Mouse (Mus musculus): ENCODE measurements around the gene Atp6v1g2.

The Atp6v1g2 gene

DNA sequence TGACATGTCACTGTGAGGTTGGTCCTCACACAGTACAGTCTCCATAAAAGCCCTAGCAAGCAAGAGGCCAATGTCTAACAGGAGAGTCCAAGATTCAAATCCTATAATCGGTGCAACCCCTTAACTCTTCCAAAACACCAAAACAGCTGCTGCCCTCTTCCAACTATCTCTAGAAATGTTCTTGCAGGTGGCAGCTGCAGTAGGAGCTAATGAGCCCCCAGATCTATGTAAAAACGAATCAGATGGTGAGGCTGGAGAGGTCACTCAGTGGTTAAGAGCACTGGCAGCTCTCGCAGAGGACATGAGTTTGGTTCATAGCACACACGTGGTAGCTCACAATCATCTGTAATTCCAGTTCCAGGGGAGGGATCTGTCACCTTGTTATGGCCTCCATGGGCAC is 22.2 kb downstream of the Atp6v1g2 start:
- DNase-seq: peak in 1 of 2 experiments; percentile 22

DNA sequence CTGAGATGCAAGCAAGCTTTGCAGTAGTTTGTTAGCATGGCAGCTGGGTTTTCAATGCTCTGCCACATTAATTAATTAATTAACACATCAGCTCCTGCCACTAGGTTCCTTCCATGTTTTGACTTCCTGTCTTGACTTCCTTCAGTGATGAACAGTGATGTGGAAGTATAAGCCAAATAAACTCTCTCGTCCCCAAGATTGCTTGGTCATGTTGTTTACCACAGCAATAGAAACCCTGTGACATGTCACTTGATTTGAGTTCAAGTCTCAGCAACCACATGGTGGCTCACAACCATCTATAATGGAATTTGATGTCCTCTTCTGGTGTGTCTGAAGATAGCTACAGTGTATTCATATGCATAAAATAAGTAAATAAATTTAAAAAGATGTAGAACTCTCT is 23.9 kb downstream of the Atp6v1g2 start:
- DNase-seq: no peak

DNA sequence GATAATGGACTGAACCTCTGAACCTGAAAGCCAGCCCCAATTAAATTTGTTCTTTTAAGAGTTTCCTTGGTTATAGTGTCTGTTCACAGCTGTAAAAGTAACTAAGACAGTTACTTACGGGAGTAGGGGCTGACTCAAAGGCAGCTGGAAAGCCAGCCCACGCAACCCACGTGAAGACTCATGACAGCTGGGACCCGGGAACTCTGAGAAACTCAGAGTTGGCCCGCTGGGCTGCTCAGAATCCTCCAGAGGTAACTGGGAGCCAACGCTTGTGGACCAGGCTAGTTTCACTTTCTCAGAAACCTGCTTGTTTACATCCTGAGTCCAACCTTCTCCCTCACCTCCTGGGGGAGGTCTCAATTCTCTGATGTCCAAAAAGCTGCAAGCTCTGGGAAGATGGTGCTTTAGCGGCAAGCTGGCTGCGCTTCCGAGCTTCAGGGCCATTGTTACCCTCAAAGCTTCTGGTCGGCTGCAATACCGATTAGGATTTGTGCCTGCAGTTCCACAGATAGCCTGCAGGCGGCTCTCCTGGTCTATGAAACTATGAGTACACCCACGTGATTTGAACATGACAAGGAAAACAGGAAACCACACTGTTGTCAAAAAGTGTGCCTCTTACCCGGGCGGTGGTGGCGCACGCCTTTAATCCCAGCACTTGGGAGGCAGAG is 24.5 kb downstream of the Atp6v1g2 start:
- peak; percentile 95 to 98 for DNase-seq

DNA sequence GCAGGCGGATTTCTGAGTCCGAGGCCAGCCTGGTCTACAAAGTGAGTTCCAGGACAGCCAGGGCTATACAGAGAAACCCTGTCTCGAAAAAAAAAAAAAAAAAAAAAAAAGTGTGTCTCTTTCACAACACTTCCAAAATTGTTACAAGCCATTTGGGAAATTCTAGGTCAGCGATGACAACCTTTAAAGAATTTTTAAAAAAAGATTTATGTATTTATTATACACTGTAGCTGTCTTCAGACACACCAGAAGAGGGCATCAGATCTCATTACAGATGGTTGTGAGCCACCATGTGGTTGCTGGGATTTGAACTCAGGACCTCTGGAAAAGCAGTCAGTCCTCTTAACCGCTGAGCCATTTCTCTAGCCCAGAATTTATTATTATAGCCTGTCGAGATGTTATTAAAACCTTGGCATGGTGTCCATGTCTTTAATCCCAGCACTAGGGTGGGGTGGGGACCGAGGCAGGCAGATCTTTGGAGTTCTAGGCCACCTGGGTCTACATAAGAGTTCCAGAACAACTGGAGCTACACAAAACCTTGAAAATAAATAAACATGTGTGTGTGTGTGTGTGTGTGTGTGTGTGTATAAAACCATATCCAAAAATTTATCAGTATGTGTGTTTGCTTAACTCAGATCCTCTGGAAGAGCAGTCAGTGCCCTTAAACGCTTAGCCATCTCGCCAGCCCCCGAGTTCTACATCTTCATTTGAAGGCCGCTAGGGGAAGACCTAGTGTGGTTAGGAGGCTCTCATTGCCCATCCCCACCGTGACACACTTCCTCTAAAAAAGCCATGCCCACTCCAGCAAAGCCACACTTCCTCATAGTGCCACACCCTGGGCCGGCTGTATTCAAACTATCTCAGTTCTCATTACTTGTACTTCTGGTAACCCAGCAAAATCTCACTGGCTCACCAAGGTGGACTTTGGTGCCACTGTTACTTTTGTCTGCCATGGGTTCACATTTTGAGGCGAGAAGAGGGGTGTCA is 25.3 kb downstream of the Atp6v1g2 start:
- DNase-seq: peak; percentile 54 to 75

DNA sequence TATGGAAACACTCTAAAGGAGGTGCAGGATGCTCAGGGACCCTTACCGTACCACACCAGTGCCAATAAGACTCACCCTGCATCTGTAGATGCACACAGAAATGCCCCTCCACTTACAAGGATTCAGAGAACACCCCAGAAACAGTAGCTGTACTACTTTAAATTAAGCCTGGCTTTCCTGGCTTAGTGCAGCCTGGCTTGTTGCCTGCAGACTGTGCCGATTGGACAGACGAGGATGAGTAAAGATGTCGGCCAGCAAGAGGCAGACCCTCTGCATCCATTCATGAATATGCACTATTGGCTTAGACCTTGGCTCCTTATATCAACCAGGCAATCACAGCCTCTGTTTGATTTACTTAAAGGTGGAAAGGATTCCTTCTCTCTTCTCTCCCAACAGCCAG is 26.2 kb downstream of the Atp6v1g2 start:
- DNase-seq: no peak

DNA sequence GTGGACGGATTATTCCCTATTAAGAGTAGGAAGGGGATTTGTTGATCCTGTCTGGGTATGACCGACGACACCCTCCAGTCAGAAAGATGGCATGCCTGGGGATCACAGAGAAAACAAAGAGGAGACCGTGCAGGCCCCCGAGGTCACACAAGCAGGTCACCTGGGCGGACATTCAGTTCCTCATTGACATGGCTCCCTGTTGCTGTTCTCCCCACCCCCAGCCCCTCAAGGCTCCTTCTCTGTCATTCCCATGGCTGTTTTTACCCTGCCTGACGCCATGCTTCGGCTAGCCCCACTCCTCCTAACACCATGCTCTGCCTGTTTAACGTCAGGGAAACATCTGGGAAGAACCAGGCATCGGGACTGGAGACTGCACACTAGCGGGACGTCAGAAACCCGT is 28.2 kb downstream of the Atp6v1g2 start:
- DNase-seq: no peak

DNA sequence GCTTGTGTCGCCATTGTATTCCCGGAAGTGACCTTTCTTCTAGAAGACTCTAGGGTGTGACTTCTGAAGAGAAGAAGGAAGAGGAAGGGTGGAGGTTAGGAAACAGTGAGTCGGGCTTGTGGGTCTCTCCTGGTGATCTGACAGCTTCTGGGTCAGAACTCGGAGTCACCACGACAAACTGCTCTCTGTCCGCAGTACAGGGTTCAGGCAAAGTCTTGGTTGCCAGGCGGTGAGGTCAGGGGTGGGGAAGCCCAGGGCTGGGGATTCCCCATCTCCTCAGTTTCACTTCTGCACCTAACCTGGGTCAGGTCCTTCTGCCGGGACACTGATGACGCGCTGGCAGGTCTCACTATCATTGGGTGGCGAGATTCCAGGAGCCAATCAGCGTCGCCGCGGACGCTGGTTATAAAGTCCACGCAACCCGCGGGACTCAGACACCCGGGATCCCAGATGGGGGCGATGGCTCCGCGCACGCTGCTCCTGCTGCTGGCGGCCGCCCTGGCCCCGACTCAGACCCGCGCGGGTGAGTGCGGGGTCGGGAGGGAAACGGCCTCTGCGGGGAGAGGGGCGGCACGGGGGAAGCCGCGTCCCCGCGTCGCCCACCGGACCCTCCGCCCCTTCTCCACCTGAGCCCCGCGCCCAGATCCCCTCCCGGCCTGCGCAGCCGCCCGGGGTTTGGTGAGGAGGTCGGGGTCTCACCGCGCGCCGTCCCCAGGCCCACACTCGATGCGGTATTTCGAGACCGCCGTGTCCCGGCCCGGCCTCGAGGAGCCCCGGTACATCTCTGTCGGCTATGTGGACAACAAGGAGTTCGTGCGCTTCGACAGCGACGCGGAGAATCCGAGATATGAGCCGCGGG is 29.4 kb downstream of the Atp6v1g2 start, which contains the start of gene H2-D1:
TSS of gene H2-D1 (plus strand) at position 67 of the 859 bp plus-strand sequence.
- DNase-seq: peak; percentile 98 to 99

DNA sequence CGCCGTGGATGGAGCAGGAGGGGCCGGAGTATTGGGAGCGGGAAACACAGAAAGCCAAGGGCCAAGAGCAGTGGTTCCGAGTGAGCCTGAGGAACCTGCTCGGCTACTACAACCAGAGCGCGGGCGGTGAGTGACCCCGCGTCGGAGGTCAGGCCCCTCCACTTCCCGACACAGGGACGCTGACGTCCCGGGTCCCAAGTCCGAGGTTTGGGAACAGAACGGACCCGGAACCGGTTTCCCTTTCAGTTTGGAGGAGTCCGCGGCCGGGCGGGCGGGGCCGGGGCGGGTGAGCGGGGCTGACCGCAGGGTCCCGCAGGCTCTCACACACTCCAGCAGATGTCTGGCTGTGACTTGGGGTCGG is 30.0 kb downstream of the Atp6v1g2 start:
- peak; percentile 52 to 71 for DNase-seq

DNA sequence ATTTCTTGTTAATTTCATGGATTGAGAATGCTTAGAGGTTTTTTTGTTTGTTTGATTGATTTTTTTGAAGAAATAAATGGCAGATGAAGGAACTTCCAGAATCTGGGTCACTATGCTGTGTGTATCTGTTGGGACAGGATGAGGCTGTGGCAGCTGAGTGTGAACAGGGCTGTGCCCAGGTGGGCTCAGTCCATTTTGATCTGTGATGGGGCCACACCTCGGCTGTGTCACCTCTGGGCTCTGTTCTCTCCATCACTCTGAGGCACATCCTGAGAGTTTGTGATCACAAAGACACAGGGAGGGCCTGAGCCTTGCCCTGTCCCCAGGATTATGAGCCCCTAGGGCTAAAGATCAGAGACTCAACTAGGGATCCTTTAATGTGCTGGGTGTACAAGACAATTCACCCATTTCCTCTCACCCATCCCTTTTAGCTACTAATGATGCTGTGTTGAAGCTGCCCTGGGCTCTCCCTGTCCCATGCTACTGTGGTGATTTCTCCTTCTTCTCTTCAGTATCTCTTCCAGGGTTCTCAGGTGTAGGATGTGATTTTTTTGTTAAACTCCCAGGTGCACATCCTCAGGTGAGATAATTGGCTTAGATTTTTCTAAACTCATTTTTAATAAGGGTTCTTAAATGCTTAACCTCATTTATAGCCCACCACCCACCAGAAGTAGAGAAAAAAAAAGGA is 34.1 kb downstream of the Atp6v1g2 start:
- DNase-seq: peak in 1 of 2 experiments; percentile 27

DNA sequence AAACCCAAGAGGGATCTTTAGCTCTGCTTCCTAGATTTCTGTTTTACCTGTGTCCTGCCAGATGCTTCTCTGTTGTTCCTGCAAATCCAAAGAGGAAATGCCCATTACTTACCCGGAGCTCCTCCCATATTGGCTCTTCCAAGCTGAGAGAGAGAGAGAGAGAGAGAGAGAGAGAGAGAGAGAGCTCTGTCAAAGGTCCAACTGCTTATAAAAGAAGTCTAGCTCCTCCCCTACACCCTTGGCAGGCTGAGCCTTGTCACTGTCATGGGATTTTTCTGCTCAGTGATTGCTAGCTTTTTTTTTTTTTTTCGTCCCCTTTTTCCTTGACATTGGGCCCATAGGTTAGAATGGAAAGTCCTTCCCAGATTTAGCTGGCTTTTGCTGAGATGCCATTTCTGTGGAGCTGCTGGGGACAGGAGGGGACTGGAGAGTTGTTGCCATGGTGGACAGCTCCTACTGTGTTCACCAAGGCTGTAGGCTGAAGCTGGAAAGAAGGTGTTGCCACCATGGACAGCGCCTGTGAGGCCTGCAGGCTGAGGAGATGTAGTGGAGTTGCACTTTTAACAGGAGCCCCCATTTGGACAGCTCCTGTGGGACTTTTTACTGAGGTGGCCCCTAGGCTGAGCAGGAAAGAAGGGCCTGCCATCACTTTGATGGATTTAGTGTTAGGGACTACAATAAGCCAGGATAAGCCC is 36.3 kb downstream of the Atp6v1g2 start:
- peak; percentile 51 to 63 for DNase-seq

DNA sequence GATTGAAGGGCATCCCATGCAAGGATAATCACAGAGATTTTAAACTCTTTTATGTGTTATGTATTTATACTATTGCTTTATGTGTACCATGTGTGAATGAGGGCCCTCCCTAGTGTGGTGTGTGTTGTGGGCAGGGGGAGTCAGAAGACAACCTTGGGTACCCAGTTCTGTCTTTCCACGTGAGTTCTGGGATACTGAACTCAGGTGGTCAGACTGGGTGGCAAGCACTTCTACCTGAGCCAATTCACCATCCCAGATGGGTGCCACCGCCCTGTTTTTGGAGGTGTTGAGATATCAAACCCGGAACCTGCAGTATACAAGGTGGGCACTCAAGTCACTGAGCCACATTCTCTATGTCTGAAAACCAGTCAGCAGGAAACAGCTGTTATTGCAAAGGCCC is 38.8 kb downstream of the Atp6v1g2 start:
- peak in 1 of 2 experiments; percentile 23 for DNase-seq

DNA sequence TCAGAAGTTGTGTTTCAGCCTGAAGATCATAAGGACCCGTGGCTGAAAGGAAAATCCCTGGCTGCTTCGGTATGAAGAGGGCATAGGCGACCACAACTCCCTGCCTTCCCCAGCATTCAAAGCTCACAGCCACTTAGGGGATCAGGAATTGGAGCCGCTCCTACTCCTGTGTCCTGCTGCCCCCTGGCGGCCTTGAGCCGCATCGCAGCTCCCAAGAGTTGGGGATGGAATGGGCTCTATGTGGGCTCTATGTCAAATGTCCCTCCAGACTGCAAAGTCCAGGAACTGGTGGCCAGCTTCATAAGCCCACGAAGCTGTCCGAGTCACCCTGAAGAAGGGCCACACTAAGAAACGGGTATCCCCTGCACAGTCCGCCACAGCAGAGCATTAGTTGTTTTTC is 41.3 kb downstream of the Atp6v1g2 start:
- peak; percentile 88 to 94 for DNase-seq

DNA sequence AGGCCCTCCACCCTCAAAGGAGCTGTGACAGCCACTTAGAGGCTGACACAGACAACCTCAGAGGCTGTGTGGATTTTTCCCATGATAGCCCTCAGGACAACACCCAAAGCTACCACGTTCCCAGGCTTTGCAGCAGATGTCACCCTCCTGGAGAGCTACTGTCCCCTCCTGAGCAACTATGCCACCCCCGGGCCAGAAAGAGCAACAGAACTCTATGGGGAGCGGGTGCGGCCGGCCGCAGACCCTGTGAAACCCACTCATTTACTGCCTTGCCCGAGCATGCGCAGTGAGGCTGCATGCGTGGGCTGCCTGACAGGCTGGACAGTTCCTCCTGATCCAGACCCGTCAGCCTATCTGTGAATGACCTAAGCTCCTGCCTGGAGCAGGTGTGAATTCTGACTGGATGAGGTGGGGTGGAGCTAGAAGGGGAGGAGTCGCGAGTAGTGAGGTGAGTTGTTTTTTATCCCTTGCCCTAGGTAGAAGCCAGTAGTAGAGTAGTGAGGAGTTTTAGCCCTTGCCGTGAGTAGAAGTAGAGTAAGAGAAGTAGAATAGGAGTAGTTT is 42.9 kb downstream of the Atp6v1g2 start:
- DNase-seq: peak in 1 of 2 experiments; percentile 34

DNA sequence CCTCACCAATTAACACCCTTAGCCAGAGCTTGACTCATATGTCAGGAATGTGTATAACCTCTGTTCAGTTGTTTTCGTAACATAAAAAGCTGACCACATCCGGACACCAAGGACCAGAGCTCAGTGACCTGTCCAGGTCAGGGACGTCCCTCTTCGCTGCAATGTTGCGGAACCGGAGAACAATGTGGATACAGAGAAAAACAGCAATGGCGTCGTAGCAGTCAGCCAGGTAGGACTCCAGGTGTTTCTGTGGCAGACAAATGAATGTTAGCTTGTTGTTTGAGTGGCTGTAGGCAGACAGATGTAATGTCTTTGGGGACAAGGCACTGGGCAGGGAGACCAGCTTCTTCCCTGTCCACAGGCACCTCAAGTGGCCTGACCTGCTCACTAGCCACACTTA is 44.6 kb downstream of the Atp6v1g2 start:
- peak in 1 of 2 experiments; percentile 33 for DNase-seq

DNA sequence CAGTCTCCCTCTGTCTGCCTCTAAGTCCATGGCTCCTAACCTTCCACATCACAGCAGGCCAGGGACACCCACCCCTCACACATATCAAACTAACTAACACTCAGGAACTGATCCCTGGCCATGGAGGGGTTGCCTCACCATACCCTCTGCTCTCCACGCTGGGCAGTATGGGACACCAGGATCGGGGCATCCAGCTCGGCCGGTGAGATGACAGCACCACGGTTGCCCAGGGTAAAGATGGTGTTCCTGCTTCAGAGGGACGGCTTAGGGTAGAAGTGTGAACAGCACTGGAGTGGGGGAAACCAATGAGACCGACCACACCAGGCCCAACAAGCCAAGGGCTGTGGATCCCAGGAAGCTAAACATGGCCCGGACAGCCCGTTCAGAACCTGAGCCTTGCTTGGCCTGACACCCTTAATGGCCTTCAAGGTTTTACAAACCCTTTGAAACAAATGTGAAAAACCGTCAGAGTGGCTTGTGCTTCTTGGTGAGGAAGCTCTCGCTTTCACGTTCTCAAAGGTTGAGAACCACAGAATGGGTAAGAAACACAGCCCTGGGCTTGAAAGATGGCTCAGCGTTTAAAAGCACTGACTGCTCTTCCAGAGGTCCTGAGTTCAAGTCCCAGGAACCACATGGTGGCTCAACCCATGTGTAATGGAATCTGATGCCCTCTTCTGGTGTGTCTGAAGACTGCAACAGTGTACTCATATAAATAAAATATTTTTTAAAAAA is 45.7 kb downstream of the Atp6v1g2 start:
- peak in 1 of 2 experiments; percentile 32 for DNase-seq

DNA sequence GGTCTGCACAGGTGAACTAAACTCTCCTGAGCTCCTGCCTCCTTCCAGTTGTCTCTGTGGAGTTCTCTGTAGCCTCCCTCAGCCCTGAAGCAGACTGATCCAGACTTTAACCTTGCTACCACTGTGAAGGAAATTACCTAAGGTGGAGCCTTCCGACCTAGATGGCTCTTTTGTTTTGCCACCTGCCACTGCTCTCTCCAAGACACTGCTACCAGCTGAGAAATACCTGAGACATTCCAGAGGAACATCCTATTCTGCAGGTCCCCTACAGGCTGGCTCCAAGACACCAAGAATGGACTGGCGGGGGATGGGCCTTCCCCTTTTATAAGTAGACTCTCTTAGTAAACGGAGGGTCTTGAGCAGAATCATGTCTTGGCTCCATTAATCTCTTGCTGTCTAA is 46.8 kb downstream of the Atp6v1g2 start:
- peak in 1 of 2 experiments; percentile 28 for DNase-seq

DNA sequence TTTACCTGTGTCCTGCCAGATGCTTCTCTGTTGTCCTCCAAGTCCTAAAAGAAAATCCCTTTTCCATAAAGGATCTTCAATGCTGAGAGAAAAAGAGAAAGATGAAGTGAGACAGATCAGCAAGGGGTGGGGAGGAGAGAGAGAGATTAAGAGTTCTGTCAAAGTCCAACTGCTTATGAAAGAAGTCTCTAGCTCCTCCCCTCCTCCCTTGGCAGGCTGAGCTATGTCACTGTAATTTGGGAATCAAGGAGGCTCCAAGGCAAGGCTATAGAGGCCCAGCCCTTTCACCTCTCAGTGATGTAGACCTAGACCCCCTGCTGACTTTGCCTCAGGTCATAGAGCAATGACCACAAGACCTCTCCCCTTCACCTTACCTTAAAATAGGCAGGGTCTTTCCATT is 52.0 kb downstream of the Atp6v1g2 start:
- peak; percentile 27 to 48 for DNase-seq
